13 mouse cellular contexts compared by ENCODE assay signal in genomic region chr16:90610097-90610808, GRCm38 (mm10).
"Had no signal": no experiment of that assay in that cellular context is flagged by ENCODE, and none has a peak within 500 bp of the region (broad histone marks: within the 10 kb centered on the region; RNA-seq: fewer than 3 reads in every experiment).

No protein-coding gene starts in this region.

- DNase-seq: kidney, adult 11 months; kidney, adult 9 months; kidney, postnatal 36 days; lung, adult 18-20 months; retina, postnatal 1 day; thymus, adult 2 months; thymus, postnatal 25 days had no signal

- H3K4me3 ChIP-seq: limb, embryonic 13.5 days; midbrain, embryonic 12.5 days; neural tube, embryonic 13.5 days had no signal

- H3K4me1 ChIP-seq: midbrain, embryonic 12.5 days; neural tube, embryonic 13.5 days had no signal

- H3K27ac ChIP-seq: kidney, postnatal 0 days; limb, embryonic 13.5 days; liver, embryonic 14.5 days; midbrain, embryonic 12.5 days; neural tube, embryonic 13.5 days; stomach, postnatal 0 days had no signal
